Mouse (Mus musculus) thymus, adult 18-20 months (tissue): ENCODE measurements around the gene Vmn1r168.
"Not testable (repeated sequence)": the region's sequence is repeated elsewhere in the genome, so short reads cannot be mapped to it uniquely, and the experiment has no call there.

Experiments used
- DNase-seq, 2 experiments: peaks; one replicate each; pipeline ENCODE4 v3.0.0; 2022; ENCODE audit warnings: mixed read lengths in 2 of 2

Vmn1r168 gene

DNA sequence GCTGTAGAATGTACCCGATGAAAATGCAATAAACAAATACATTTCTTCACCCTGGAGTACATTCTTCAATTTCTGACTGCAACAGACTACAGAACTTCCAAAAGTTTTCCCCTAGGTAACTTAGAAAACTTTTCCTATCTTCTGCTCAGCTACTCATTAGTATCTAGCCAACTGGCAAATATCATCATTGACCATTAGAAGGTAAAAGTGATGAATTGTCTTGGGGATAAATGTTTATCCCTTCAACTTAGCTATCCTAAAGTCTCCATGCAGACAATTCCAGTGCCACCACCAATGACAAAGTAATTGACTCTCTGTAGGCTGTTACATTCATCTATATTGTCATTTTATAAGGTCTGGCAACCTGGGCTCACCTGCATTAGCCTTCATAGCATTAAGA, at the start of gene Vmn1r168:
Gene Vmn1r168, plus strand, starts transcription at position 301 of the 400 bp plus-strand sequence.
- not testable (repeated sequence) for DNase-seq

DNA sequence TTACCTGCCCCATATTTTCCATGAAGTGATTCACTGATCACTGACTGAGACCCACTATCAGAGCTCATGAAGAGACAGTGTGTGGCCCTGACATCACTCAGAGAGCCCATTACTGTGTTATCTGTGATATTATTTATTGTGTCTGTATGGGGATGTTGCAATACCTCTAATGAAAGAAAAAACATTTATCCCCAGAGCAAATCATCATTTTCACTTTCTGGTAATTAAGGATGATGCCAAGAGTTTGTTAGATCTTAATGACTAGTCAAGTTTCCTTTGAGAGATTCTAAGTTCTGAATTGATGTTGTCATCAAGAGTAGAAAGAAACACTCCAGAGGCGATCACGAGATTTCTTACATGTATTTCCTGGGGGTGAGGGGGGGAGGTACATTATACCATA, 32.4 kb upstream of the Vmn1r168 start, which contains the start of gene Vmn1r167:
Gene Vmn1r167, minus strand, starts transcription at position 101 of the 400 bp plus-strand sequence.
- DNase-seq, result not testable (repeated sequence)

DNA sequence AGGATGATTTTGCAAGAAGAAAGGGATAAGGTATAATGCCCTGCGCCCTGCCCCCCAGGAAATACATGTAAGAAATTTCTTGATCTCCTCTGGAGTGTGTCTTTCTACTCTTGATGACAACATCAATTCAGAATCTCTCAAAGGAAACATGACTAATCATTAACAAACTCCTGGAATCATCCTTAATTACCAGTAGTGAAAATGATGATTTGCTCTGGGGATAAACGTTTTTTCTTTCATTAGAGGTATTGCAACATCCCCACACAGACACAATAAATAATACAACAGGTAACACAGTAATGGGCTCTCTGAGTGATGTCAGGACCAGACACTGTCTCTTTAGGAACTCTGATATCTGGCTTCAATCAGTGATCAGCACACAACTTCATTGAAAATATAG, 35.7 kb downstream of the Vmn1r168 start, which contains the start of gene Vmn1r169:
Gene Vmn1r169, plus strand, starts transcription at position 301 of the 400 bp plus-strand sequence.
- DNase-seq, result not testable (repeated sequence)
